Mouse (Mus musculus): ENCODE results near the gene Znhit2. TPM values are rescaled to one million over a fixed set of nuclear protein-coding genes. Genes with fewer than 3 reads are reported as not detected.
A peak's percentile ranks its signal among the peaks of the same experiment; 100 is the strongest.
"Not testable (repeated sequence)": the region's sequence is repeated elsewhere in the genome, so short reads cannot be mapped to it uniquely, and the experiment has no call there.

The Znhit2 gene
- 1 to 10 TPM; 5.7 to 6.7 TPM for polyA plus RNA-seq (2017; shearing (Covaris generic))

DNA sequence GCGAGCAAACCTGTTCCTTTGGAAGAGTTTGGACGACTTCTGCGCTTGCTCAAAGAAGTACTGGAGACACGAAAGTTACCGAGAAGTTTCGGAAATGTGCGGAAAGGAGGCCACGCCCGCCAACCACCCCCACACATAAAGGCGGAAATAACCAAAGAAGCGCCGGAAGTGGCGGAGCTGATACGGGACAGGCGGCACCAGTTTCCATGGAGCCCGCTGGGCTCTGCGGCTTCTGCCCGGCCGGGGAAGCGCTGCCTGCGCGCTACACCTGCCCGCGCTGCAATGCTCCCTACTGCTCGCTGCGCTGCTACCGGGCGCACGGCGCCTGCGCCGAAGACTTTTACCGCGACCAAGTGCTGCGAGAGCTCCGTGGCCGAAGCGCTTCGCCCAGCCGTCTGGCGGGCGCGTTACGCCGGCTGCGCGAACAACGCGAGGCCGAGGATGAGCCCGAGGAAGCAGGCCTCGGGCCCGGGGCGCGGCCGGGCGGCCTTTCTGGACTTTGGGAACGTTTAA, at the start of gene Znhit2:
Gene Znhit2 (plus strand): TSS at position 172 of the 513 bp plus-strand sequence.
- peak; percentile 82 for ATAC-seq

- ATAC-seq, result no peak
Measured at GRCm38 (mm10) chr19:6013691-6014090, 47.3 kb upstream of the Znhit2 start.

DNA sequence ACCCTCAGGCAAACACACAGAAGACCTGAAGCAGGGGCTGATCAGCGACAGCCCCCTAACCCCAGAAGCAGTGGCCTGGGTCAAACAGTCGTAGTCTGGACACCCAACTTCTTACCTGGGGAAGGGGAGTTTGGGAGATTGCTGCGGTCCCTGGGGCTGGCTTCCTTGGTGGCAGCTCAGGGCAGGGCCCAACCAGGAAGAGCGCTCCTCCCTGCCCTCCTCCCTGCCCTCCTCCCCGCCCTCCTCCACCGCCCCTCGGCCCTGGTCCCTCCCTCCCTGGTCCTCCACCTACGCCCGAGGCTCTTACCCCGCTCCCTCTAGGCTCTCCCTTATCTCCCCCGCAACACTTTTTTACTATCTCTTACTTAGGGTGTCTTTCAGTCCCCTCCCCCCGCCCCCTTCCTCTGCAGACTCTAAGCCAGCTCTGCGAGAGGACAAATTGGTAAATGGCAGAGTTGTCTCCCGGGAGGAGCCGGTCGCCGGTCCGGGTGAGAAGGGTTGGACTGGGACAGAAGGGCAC, 45.9 kb upstream of the Znhit2 start:
- peak; percentile 68 for ATAC-seq

GRCm38 (mm10) chr19:6015511-6016315, 45.3 kb upstream of the Znhit2 start, which contains the start of gene Capn1:
Capn1 (minus strand) TSS chr19:6015897.
- peak; percentile 74 for ATAC-seq

DNA sequence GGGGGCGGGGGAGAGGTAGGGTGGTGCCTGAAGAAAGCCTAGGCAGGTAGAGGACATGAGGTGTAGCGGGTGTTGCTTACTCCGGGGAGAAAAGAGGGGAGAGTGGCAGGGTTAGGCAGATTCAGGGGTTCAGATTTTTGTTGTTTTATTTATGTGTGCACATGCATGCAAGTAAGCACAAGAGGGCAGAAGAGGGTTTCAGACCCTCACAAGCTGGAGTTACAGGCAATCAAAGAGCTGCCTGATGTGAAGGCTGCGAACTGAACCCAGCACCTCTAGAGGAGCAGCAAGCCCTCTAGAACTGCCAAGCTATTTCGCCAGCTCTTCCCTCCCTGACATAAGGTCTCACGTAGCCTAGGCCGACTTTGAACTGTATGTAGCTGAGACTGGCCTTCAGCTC, 44.5 kb upstream of the Znhit2 start:
- ATAC-seq, result no peak

DNA sequence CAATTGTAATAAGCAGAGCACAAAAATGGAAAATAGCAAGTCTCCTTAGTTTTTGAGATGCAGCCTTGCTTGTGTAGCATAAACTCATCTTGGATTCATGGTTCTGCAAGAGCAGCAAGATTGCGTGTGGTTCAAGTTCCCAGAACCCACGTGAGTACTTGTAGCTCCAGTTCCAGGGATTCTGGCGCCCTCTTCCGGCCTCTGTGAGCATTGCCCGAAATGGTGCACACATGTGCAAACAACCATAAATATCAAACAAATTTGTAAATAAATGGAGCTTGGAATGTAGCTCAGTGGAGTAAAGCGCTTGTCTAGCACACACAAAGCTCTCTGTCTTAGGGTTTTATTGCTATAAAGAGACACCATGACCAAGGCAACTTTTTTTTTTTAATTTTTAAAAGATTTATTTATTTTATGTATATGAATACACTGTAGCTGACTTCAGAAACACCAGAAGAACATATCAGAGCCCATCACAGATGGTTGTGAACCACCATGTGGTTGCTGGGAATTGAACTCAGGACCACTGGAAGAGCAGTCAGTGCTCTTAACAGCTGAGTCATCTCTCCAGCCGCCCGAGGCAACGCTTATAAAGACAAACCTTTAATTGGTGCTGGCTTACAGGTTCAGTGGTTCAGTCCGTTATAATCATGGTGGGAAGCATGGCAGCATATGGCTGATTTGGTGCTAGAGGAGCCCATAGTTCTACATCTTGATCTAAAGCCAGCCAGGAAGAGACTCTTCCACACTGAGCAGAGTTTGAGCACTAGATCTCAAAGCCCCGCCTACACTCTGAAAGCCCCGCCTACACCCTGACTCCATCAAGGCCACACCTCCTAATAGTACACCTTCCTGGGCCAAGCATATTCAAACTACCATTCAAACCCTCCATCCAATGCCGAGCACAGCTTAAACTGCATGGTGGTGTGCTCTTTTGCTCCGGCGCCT, 42.6 kb upstream of the Znhit2 start:
- peak; percentile 58 for ATAC-seq

DNA sequence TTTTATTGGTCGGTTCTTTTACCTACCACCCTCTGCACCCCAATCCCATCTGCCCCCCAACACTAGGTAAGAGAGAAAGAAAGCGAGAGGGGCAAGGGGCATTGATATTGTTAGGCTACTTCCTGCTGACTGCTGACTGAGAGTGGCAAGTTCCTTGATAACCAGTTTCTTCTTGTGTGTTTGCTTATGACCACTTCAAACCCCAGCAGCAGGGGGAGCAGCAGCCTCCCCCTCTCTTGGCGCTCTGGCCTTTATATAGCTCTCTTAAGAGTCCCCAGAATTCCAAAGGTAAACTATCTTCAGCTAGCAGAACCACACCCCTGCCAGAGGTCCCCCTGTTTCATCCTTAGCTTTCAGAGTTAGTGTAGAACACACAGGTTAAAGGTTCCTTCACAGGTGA, 40.7 kb upstream of the Znhit2 start:
- no peak for ATAC-seq

GRCm38 (mm10) chr19:6023059-6023458, 37.9 kb upstream of the Znhit2 start:
- ATAC-seq, result no peak

- no peak for ATAC-seq
Measured at GRCm38 (mm10) chr19:6023930-6024329, 37.1 kb upstream of the Znhit2 start.

- ATAC-seq, result no peak
Measured at GRCm38 (mm10) chr19:6028991-6029390, 32.0 kb upstream of the Znhit2 start.

- no peak for ATAC-seq
Measured at GRCm38 (mm10) chr19:6029426-6029825, 31.6 kb upstream of the Znhit2 start.

DNA sequence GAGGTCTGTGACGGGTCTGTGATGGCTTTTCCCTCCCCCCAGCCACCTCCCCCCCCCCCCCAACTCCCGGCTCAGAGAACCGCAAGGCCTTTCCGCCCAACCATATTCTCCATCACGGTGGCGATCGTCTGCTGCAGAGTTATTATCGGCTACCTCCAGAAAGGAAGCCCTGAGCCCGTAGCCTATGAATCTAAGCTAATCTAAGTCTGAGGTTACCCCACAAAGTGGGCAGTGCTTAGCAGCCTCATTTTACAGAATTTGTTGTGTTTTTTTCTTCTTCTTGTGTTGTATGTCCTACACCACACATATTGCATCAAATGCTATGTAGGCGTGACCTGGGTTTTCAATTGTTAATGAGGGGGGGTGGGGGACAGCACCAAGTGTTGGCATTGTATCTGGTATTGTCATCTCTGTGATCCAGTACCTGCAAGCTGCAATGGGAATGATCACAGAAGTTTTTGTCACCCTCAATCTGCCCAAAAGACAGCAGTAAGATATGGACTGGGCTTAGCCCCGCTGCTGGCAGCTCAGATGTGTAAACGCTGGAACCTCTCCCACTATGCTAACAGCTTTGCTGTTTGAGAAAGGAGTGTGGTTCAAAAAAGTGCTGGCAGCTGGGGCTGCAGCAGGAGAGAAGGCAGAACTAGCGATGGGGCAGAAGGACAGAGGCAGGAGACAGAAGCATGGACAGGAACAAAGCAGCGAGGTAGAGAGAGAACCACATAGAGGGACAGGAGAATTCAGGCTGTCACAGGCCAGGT, 30.3 kb upstream of the Znhit2 start:
- ATAC-seq, result no peak

DNA sequence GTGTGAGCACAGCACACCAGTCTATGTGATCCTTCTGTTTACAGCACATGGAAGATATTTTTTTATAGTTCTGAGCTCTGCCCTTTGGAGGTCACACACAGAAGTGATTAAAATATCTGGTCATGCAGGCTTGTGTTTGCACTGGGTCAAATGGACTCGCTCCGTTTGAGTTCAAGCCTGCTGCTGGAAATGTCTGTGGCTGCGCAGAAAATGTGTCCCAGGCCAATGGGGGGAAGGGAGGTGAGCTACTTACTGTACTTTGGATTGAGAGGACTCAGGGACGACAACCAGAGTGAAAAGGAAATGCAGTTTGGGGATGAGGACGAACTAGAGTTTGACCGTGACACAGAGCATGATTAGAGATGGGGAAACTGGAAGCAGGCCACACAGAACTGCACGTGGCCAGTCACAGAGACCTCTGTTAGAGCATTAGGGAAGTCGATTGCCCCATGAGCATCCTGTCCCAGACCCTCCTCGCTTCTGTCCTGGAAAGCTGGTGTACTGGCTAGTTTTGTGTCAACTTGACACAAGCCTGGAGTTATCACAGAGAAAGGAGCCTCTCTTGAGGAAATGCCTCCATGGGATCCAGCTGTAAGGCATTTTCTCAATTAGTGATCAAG, 24.9 kb upstream of the Znhit2 start:
- no peak for ATAC-seq

- no peak for ATAC-seq
Measured at GRCm38 (mm10) chr19:6037695-6038094, 23.3 kb upstream of the Znhit2 start.

- no peak for ATAC-seq
Measured at GRCm38 (mm10) chr19:6038326-6038725, 22.7 kb upstream of the Znhit2 start.

GRCm38 (mm10) chr19:6040002-6040401, 21.0 kb upstream of the Znhit2 start:
- ATAC-seq, result no peak

- ATAC-seq, result no peak
Measured at GRCm38 (mm10) chr19:6042293-6042692, 18.7 kb upstream of the Znhit2 start.

DNA sequence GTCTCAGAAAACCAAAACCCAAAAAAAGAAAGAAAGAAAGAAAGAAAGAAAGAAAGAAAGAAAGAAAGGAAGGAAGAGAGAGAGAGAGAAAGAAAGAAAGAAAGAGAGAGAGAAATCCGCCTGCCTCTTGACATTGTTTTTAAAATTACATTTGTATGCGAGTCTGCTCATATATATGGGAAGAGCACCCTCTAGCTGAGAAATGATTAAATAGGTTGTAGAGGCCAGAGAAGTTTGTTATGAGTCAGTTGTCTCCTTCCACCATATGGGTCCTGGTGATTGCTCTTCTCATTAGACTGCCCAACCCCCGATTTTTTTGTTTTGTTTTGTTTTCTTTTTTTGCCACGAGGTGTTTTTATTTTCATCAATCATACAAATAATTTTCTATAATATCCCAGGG, 16.9 kb upstream of the Znhit2 start:
- ATAC-seq, result not testable (repeated sequence)

DNA sequence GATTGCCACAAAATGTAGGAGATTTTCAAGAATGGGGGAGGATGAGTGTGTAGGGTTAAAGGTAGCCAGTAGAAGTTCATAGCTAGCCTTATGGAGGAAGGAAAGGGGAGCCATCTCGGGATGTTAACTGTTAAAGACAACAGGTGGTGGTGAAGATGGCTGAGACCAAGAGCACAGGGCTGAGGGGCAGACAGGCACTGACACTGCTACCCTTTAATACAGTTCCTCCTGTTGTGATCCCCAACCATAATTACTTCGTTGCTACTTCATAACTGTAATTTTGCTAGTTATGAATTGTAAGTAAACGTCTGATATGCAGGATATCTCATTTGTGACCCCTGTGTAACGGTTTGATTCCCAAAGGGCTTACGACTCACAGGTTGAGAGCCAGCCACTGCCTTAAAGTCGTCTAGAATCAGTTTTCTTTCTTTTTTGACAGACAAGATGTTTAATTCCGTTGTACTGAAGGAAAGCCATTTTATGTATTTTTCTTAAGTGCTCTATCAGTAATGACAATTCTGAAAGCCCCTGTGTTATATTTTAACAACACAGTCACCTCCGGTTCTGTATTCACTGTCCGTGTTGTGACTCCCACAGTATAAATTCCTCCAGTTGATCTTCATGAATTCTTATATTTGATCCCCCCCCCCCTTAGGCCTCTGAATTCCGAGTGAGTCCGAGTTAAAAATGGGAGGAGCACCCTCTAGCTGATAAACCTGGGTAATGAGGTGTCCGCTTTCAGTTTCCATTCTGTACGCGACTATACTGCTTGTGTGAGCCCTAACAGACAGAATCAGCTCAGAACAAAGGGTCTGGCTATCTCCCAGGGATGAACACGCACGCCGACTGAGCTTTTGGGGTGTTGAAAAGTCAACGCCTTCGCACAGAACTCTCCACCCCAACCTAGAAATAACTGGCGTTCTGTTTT, 15.4 kb upstream of the Znhit2 start:
- ATAC-seq, result peak; percentile 36
